Mouse (Mus musculus): Measurements from ENCODE around the gene Atg4c.
A peak's percentile ranks its signal among the peaks of the same experiment; 100 is the strongest.

Atg4c gene

DNA sequence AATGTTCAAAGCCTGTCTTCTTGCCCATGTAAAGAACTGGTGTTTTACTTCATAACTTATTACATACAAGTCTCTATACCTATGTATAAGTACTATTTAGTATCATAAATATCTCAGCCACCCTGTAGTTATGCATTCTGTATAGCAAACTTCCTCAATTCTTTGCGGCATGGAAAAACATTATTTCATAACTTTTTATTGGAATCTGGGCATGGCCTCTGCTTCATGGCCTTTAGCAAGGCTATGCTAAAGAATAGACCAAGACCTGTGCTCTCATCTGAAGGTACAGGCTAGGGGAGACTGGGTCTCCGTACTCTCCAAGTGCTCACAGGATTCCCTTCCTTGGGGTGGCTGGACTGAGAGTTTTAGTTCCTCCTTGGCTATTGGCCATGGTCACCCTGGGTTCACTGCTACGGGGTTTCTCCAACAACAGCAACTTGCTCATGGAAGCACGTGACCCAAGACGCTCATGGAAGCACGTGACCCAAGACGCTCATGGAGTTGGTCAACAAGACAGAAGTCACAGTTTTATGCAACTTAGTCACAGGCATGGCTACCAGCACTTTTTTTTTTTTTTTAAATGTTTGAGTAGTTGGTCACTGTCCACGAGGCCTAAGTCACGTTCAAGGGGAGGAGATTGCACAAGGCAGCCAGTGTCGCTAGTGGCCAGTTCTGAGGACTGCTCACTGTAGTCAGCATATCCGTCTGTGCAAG is 7.2 kb upstream of the Atg4c start:
- no peak for DNase-seq

DNA sequence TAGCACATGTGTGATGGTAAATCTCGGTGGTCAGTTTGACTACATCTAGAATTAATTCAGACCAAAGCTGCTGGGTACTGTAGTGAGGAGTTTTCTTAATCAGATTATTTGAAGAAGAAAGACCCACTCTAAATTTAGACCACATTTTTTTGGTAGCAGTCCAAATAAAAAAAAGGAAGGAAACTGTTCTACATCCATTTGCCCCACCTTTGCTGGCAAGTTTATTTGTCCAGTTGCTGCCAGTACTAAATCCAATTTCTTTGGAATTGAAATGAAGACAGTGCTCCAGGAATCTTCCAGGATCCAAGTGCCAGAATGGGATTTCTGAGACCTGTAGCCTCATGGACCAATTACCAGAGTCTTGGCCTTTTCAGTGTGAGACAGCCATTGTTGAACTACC is 1.1 kb upstream of the Atg4c start:
- DNase-seq: no peak

DNA sequence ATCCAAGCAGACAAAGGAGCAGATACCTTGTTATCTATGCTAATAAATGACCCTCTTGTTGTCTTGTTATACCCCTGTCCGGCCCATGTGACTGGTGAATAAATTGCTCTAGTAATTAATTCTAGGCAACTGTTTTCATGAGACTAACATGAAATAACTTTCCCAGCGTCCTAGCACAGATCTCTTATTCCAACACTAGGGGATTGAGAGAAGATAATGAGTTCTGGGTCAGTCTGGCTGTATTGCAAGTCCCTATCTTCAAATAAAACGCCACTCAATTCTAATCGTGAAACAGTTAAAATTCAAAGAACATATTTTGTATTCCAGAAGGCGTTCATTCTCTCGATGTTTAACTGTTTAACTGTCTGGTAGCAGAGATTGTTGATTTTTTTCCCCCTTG is 520 bp upstream of the Atg4c start:
- no peak for DNase-seq

DNA sequence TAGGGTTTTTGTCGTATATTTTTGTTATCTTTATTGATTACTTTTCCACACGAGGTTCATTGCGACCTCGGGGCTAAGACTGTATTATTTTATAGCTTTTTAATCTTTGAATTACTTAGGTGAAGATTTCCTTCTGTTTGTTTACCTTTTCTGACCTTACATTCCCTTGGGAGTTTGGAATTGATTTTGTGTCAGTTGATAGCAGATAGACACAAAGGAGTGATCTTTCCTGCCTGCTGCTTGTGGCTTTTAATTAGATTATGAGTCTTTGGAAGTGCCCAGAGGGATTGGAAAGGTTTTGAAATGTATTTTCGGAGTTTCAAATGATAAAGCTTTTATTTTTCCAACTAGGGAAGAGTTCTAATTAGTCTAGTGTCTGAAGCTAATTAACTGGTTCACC is 1.1 kb downstream of the Atg4c start:
- no peak for DNase-seq

DNA sequence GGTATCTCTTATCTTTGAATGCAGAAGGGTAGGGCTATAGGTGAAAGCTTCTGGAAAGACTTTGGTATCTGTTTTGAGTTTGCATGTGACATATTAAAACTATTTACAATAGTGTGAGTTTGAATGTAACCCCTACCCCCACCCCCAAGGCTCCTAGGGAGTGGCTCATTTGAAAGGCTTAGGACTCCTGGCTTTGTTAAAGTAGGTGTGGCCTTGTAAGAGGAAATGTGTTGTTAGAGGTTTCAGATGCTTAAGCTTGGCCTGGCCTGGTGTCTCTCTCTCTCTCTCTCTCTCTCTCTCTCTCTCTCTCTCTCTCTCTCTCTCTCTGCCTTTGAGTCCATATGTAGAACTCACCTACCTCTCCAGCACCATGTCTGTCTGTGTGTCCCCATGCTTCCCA is 5.0 kb downstream of the Atg4c start:
- DNase-seq: no peak

DNA sequence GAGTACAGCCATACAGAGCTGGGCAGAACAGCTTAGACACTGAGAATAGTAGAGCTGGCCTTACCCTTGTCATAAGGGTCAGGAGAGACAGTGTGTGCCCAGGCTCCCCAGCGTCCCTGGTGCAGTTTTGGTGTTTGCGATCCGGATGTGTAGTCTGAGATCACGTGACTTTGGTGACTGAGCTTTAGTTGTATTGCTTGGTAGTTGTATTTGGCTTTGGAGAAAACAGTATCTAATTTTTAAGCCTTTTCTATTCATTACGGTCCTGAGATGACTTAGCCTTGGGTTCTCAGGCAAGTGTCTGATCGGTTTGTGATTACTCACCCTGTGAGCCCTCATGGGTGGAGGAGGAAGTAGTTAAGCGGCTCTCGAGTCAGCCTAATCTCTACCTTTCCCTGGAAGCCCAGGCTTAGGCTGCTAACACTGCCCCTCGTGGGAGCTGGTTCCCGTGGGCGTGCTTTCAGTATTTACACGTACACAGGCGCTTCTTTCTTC is 6.1 kb downstream of the Atg4c start:
- DNase-seq: no peak

DNA sequence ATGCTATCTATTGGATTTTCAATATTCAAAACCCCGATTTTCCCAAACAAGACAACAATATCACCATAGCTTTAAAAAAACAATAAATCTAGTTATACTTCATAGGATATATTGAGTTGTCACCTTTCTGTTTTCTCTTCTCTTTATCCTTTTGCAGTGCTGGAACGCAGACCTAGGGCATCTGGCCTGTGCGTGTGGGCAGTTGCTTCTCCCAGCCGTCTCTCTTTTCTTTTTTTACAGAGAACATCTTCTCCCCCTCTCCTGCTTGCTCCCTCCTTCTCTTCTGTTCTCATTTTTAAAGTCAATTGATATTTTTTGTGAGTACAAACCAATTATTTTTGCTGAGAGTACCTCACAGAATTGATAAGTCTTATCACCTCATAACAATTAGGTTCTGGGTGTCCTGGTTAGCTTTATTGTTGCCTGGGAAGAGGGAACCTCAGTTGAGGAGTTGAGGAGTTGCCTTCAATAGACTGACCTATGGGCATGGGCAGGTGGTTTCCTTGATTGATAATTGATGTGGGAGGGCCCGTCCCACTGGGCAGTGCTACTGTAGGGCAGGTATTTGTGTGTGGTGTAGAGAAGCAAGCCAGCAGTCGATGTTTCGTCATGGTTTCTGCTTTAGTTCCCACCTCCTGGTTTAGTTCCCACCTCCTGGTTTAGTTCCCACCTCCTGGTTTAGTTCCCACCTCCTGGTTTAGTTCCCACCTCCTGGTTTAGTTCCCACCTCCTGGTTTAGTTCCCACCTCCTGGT is 6.8 kb downstream of the Atg4c start:
- no peak for DNase-seq

DNA sequence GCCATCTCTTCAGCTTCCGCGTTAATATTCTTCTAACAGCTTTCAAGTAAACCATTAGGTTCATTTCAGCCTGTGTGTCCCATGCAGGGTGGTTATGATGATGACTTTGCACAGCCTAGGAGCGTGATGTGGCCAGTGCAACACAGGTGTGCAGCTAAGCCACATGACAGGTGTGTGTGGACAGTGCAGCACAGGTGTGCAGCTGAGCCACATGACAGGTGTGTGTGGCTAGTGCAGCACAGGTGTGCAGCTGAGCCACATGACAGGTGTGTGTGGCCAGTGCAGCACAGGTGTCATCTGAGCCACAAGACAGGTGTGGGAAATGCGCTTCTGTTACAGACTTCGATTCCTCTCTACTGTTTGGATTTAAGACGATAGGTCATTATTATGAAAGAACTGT is 12.0 kb downstream of the Atg4c start:
- no peak for DNase-seq

DNA sequence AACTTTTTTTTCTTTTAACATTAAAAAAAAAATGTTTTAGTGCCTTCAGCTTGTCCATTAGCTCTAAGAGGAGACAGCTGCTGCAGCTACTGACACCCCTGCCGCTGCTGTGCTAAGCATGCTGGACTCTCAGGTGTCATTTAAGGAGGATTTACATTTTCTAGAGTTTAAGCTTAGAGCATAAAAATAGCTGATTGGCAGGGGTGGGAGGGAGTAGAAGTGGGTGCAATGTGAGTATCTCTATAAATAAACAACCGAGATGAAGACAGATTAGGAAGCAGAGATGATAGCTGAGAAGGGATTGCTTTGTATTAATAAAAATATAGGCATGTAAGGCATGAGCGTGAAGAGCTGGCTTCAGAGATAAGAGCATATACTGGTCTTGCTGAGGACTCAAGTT is 12.6 kb downstream of the Atg4c start:
- DNase-seq: no peak

DNA sequence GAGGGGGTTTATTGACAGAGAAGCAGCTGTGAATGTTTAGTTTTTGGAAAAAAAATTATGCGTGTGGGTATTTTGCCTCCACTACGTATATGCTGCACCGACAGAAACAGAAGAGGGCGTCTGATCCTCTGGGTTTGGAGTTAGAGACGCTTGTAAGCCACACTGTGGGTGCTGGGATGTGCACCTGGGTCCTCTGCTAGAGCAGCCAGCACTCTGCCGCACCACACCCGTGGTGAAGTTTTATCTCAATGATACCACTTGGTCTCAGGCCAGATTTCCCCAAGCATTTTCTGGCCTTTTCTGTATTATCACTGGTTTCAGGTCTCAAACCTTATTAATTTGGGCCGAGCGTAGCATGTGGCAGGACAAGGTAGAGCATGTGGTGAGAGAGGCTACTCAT is 16.4 kb downstream of the Atg4c start:
- DNase-seq: no peak

DNA sequence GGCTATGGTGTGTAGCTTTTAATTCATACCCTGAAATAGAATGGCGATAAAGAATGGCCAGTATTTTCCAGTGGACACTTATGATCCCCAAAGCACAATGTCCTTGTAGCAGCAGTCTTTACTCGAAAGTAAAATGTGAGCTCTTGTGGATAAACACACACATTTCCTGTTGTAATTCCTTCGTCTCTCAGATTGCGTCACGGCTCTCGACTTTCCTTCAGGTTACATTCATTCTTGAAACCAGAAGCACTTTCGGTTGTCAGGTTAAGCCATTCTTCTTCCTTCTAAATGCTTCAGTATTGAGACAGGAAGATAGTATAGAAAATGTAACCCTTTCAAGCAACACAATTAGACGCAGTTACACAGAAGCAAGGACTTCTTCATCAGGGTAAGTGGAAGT is 17.9 kb downstream of the Atg4c start:
- DNase-seq: no peak

DNA sequence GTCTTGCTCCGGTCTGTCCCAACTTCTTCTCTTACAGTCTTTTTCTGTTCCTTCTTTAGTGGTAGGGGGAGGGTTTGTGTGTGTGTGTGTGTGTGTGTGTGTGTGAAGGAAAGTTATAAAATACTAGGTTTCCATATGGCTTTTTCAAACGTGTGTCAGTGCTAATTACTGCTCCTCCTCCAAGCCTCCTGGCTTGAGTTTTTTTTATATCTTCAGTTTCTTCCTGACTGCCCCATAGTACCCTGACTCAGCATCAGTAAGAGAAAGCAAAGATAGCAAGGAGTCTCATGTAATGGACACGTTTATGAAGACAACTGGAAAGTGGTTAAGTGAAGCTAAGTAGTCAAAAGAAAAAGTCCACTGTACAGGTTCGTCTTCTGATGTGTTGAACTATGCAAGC is 19.4 kb downstream of the Atg4c start:
- DNase-seq: no peak

DNA sequence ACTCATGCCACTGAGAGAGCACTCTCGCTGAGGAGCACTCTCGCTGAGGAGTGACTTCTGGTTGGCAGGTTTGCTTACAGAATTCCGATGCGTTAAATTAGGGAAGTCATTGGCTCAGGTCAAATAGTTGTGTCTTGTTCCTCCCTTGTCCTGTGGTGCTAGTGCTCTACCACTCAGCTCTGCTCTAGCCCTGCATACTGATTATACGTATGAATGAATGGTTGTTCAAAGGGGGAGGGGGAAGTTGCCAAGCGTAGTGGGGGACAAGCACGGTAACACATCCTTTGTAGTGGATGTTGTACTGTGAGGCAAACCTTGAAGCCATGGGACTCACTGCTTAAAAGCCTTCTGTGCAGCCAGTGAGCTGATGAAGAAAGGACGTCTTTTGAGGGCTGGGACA is 28.5 kb downstream of the Atg4c start:
- DNase-seq: no peak

DNA sequence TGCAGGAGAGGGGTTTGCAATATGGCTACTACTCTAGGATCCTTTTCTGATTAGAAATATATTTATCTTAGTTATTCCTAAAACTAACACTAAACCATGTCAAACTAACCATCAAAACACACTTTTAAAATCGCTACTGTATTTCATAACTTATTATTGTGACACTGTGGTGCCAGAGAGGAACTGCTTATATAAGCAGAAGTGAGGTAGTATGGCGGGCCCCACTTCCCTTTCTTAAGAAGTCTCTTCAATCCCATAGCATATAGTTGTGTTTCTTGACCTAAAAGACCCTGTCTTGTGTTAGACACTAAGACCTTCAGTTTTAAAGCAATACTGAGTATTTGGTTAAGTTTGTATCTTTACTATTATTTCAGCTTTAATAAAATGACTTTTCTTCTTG is 31.1 kb downstream of the Atg4c start:
- no peak for DNase-seq

DNA sequence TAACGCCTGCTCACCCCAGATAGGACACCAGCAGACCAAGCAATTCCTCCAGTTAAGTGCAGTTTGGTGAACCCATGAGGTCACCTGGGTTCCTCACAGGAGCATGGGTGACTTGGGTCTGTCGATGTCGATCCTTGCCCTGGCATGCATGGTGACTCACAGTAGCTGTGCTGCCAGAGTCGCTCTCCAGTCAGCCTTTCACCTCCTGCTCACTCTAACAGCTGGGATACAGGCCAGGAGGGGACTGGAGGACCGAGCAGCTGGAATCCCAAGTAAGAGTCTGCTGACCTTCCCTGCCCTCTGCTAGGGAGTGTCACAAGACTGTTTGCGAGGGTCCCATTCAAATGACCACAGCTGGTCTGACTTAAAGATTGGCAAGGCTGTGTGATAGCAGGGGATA is 33.5 kb downstream of the Atg4c start:
- DNase-seq: no peak

DNA sequence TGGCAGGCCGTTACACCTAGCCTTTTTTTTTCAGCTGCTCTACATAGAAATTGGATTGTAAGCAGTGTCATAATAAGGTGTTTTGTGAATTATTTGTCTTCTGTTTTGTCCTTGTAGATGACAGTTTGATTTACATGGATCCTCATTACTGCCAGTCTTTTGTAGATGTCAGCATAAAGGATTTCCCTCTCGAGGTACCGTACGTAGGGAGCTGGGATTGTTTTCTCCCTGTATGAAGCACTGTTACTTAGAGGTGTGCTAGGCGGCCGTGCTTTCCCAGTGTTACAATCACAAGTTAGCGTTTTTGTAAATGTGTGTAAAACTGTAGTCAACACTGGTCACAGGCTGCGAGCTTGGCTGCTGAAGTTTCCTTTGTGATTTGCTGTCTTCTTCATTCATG is 35.6 kb downstream of the Atg4c start:
- DNase-seq: no peak

DNA sequence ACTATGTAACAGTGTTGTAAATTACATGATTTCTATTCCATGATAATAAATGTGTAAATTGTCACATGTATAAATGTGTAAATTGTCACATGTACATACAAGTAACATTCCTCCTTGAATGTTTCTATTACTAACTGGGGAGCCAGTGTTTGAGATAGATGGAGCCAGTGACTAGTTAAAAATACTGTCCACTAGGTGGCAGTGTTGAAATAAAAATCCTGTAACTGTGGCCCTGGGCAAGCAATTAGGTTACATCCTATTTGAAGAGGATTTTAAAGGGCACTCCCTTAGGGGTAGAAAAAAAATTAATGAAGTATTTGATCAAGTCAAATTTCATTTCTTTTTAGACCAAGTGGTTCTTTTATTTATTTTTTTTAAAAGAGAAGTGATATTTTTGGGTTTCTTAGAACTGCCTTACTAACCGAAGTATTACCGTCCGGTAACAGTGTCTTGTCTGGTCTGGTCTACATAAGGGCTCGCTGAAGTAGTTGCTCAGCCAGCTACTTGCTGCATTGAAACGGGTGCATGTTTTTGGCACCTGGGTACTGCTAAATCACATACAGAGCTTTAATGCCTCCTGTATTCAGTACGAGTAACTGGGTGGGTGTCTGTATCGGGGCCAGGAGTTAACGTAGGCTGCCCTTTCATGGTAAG is 41.6 kb downstream of the Atg4c start:
- peak in 1 of 2 experiments; percentile 21 for DNase-seq

DNA sequence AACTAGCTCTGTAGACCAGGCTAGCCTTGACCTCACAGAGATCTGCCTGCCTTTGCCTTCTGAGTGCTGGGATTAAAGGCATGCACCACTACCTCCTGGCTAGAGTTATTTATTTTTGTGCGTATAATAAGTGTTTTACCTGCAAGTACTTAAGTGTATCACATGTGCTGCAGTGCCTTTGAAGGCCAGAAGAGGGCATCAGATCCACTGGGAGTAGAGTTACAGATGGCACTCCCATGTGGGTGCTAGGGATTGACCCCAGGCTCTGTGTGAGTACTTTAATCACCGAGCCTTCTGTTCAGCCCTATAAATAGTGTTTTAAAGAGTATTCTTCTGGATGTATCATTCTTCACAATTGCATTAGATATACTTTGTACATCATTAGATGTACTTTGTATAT is 44.6 kb downstream of the Atg4c start:
- DNase-seq: no peak

DNA sequence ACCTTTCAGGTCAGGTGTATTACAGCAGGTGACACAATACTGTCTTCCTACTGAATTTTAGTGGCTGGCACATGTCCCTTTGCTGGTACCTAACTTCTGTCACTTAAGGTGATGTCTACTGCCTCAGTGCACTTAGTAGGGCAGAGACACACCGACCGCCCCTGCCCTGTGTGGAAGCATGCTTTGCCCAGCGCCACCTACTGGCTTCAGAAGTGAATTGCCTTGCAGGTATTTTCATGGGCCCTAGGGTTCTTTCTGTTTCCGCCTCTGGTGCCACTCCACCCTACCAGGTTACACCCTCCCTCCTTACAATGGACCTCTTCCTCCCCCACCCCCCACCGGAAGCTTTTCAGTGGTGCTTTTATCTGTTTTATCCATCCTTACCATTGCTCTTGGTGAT is 47.9 kb downstream of the Atg4c start:
- no peak for DNase-seq

DNA sequence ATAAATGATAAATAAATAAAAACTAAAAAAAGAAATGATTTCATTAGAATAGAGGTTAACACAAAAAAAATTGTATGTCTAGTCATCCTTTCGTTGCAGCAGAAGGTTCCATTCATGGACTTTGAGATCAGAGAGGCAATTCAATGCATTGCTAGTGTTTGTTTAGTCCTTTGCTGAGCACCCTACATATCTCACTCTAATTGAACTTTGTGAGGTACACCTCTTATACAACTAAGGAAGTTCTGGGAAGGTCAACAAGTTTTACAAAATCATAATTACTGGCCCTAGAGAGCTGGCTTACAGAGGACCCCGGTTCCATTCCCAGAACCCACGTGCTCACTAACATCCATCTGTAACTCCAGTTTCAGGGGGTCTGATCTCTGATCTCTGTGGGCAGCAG is 55.6 kb downstream of the Atg4c start:
- no peak for DNase-seq

DNA sequence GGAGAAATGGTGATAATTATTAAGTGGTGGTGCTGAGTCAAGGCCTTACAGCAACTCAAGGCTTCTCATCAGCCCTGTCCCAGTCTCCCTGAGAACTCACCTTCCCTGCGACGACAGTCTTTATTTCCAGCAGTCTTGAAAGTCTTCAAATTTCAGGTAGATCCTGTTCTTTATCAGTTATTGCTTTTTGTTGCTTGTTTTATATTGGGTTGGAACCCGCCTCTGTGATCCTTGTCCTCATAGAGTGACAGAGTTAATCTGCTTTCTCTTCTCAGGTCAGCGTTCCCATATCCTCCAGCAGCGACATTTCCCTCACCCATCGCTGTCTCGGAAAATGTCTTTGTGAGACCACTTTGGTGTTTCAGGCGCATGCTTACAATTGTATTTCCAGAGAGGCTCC is 56.1 kb downstream of the Atg4c start:
- DNase-seq: no peak

DNA sequence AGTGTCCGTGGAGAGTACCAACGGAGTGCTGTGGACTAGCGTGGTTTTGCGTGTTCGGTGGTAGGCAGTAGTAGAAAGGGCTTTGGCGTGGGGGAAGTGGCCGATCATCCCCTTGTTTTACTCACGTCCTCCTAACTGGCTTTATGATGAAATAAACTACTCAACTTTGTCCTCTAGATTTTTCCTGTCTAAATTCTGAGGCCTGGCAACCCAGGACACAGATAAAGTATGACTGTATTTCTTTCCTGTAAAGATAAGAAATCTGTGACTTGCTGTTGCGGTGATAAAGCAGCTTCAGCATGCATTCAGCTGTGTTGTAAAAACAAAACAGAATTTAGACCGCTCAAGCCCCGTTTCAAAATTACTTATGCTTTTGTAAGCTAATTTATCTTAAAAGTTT is 59.2 kb downstream of the Atg4c start:
- no peak for DNase-seq

DNA sequence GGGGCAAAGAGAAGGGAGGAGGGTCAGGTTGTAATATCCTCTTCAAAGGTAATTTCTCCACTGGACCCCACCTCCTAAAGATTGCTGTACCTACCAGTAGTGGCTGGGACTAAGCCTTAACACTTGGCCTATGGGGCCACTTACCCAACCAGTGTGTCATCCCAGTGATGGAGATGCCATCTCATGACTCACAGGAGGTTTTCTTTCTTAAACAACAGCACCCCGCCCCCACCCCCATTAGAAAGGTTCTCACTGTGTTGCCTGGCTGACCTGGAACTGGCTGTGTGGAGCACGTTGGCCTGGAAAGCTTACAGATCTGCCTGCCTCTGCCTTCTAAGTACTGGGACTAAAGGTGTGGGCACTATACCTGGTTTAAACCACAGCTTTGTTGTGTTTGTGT is 69.5 kb downstream of the Atg4c start:
- no peak for DNase-seq

DNA sequence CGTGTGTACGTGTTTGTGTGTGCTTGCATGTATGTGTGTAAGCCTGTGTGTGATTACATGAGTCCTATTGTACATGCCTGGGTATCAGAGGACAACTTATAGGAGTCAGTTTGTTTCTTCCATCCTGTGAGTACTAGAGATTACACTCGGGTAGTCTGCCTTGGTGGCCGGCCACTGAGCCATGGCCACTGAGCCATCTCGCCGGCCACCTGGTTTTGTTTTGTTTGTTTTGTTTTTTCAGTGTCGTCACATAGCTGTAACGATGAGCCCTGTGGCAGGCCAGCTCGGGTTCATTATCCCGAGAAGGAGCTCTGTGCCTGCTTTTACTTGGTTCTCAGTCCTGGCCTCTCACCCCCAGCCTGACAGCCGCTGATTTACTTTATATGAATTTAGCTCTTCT is 69.9 kb downstream of the Atg4c start:
- DNase-seq: no peak

Data from cerebellum, postnatal 36 days (tissue).